Mouse (Mus musculus) ovary, adult 10 weeks (tissue): ENCODE data around the gene Doc2a. TPM values are rescaled to one million over a fixed set of nuclear protein-coding genes. Genes with fewer than 3 reads are reported as not detected.

Experiments
- polyA plus RNA-seq: library from polyadenylated mRNA; stranded (reverse); fragments of 350-450 nt; fragmentation: Illumina TruSeq; extraction: RNeasy Lipid Tissue Mini Kit (QIAGEN cat#74804); gene quantifications from one replicate; pipeline ENCODE4 v1.2.3, GENCODE M21; 2014

The Doc2a gene
- polyA plus RNA-seq, result not detected

DNA sequence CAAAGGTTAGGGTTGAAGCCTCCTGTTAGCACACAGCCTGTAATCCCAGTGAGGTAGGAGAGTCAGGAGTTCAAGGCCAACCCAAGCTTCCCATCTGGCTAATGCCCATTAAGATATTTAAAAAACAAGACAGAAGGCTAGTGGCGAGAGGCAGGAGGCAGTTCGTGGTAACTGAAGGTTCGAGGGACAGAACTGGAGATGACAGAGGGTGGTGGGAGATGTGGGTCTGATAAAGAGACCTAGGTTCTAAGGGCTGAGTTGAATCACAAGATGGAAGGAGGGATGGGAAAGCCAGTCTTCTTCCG is at the start of gene Doc2a:
Gene Doc2a, plus strand, starts transcription at position 301 of the 305 bp plus-strand sequence.

DNA sequence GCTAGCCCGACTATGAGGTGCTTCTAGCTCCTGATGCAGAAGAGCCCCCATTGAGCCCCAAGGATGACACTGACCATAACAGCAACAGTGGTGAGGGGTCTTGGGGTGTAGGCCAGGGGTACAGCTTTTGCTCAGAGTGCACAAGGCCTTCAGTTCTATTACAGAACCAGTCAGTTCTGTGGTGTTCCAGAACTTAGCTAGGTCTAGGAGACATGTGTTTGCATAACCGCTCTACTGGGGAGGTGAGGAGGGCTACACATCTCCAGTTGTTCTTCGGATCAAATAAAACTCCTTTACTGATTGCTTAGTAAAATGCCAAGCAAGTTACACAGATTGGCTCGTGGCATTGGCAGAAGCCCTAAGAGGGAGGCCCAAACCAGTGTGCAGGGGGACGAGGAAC is 15.7 kb upstream of the Doc2a start, which contains the start of gene 4930451I11Rik:
Gene 4930451I11Rik, minus strand, starts transcription at position 101 of the 400 bp plus-strand sequence.

DNA sequence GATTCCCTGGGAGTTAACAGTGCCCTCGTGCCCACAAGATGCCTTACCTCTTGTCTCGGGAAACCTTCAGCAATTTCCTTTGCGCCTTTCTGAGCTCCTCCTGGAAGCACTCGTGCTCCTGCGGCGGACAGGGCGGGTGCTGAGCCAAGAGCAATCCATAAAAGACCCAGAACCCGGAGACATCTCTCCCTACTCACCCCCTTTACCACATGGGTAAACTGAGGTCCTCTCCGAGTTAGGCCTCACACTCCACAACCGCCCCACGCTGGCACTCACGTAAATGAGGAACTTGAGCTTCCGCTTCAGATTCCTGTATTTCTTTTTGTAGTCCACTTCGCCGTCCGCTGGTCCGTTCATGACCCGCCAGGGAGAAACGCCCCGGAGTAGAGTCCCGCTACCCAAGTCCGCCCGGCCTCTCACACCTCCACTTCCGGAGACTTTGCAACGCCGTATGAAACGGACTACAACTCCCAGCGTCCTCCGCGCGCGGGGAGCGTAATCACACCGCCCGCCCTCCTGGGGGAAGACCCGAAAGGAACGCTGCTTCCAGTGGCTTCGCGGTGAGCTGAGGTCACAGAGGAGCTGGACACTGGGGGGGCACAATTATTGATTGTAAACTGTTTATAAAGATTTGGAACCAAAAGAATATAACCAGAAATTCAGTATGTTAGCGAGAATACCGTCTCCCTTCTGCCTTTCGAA is 14.4 kb downstream of the Doc2a start, which contains the start of gene Hirip3:
Gene Hirip3, plus strand, starts transcription at position 544 of the 702 bp plus-strand sequence.

DNA sequence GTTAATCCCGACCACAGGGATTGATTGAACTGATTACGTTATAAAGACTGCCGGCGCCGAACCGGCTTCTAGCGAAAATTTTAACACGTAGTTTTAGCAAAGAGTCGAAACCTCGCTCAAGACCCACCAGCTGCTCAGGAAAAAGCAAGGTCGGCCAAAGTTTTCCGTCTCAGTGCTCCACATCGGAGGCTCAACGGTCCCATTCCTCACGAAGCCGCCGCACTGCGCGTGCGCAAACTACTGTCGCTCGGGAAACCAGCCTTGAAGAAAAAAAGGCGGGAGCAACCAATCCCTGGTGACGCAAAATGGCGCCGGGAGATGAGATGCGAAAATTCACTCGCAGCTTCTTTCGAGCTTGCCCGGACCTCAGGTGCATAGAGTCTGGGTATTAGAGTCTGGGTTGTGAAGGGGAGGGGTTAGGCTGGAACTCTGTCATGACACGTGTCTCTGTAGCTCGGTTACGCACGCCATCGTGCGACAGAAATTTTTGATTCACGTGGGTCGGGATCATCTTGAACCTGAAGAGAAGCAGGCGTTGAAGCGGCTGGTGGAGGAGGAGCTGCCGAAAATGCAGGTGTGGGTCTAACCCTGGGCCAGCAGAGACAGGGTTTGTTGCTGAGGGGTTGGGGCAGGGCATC is 15.1 kb downstream of the Doc2a start, which contains the start of gene Ino80e:
Gene Ino80e, minus strand, starts transcription at position 231 of the 638 bp plus-strand sequence.

DNA sequence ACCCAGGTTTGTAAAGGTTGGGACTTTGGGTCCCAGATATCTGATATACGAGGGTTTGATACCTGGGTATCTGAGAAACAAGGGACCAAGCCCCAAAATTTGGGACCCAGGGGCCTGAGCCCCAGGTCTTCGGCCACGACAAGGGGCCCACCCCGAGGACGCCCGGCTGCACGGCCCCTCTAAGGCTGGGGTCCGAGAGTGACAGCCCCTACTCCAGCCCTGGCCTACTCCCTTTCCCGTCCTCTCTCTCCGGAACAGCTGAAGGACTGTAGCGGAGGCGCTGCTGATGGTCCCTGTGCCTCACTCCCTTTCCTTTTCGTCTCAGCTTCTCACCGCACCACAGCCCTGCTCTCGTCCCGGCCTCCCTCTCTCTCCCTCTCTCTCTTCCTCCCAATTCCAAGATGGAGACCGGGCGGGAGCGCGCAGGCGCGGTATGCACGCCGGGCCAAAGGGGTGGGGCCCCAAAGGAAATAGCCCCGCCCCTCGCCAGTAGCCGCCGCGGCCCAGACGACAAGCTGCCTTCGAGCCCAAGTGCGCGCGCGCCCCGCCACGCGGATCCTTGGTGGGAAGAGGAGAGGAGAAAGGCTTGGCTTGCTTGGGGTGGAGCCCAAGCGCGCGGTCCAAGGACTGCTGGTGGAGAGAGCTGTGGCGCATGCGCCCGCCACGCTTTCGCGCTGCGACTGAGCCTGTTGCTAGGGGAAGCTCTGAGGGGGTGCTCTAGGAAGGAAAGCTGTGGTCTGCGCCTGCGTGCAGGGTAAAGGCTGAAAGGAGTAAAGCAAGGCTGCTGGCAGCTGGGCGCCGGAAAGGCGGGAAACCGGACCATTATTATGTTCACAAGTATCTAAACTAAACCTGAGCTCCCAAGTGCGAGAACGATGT is 37.3 kb downstream of the Doc2a start, which contains the start of gene Taok2:
Gene Taok2, minus strand, starts transcription at position 418 of the 879 bp plus-strand sequence.

Other genes with a start within 250 kb of the Doc2a start
- gene Nupr1, start 216.6 kb upstream of the Doc2a start, polyA plus RNA-seq, result 10.7 TPM
- gene Sgf29, start 198.1 kb upstream of the Doc2a start, polyA plus RNA-seq, result 2.7 TPM
- 42.1 TPM for gene Sult1a1, start 171.0 kb upstream of the Doc2a start, polyA plus RNA-seq
- 0.26 TPM for gene Bola2, start 152.0 kb upstream of the Doc2a start, polyA plus RNA-seq
- gene Slx1b, start 151.6 kb upstream of the Doc2a start, polyA plus RNA-seq, result 1.2 TPM
- gene Coro1a, start 139.6 kb upstream of the Doc2a start, polyA plus RNA-seq, result 2.9 TPM
- 15.3 TPM for gene Mapk3, start 87.8 kb upstream of the Doc2a start, polyA plus RNA-seq
- not detected for gene Gdpd3, start 81.1 kb upstream of the Doc2a start, polyA plus RNA-seq
- gene Ypel3, start 70.5 kb upstream of the Doc2a start, polyA plus RNA-seq, result 9.1 TPM
- not detected for gene Tbx6, start 65.9 kb upstream of the Doc2a start, polyA plus RNA-seq
- 36.4 TPM for gene Ppp4c, start 54.9 kb upstream of the Doc2a start, polyA plus RNA-seq
- 1.5 TPM for gene Fam57b, start 49.7 kb upstream of the Doc2a start, polyA plus RNA-seq
- gene 4930451I11Rik, start 15.8 kb upstream of the Doc2a start, polyA plus RNA-seq, result not detected
- gene Hirip3, start 14.6 kb downstream of the Doc2a start, polyA plus RNA-seq, result 21.5 TPM
- gene Ino80e, start 15.0 kb downstream of the Doc2a start, polyA plus RNA-seq, result 19.9 TPM
- gene Taok2, start 37.3 kb downstream of the Doc2a start, polyA plus RNA-seq, result 8.2 TPM
- 6.6 TPM for gene Tmem219, start 75.5 kb downstream of the Doc2a start, polyA plus RNA-seq
- gene Kctd13, start 81.5 kb downstream of the Doc2a start, polyA plus RNA-seq, result 1.9 TPM
- not detected for gene Asphd1, start 102.2 kb downstream of the Doc2a start, polyA plus RNA-seq
- gene Sez6l2, start 103.1 kb downstream of the Doc2a start, polyA plus RNA-seq, result 2.7 TPM
- gene Cdipt, start 128.5 kb downstream of the Doc2a start, polyA plus RNA-seq, result 13.1 TPM
- 0.91 TPM for gene Cdiptos, start 128.7 kb downstream of the Doc2a start, polyA plus RNA-seq
- 0.46 TPM for gene Mvp, start 167.2 kb downstream of the Doc2a start, polyA plus RNA-seq
- gene Pagr1b, start 169.1 kb downstream of the Doc2a start, polyA plus RNA-seq, result not detected
- not detected for gene Pagr1a, start 169.9 kb downstream of the Doc2a start, polyA plus RNA-seq
- gene Gm42742, start 173.7 kb downstream of the Doc2a start, polyA plus RNA-seq, result 0.60 TPM
- not detected for gene Prrt2, start 173.8 kb downstream of the Doc2a start, polyA plus RNA-seq
- gene Maz, start 179.6 kb downstream of the Doc2a start, polyA plus RNA-seq, result 33.1 TPM
- 6.0 TPM for gene Kif22, start 195.1 kb downstream of the Doc2a start, polyA plus RNA-seq
- gene Zg16, start 239.9 kb downstream of the Doc2a start, polyA plus RNA-seq, result 5.4 TPM
- gene AI467606, start 243.9 kb downstream of the Doc2a start, polyA plus RNA-seq, result 2.9 TPM